Mouse (Mus musculus): ENCODE results near the gene Card11. TPM values are rescaled to one million over a fixed set of nuclear protein-coding genes. Genes with fewer than 3 reads are reported as not detected.

Card11 gene
- total RNA-seq, 1 experiment from 2014 or later, result 3.9 TPM

- no peak for ATAC-seq (replicated peaks in 1 of 2; ENCODE audit: insufficient read depth in 1 of 2, low FRiP score in 2 of 2, low TSS enrichment in 1 of 2, low read depth in 1 of 2, poor library complexity in 2 of 2, severe bottlenecking in 2 of 2)
Measured at GRCm38 (mm10) chr5:140829081-140829910, 171.1 kb downstream of the Card11 start.

- no peak for ATAC-seq (replicated peaks in 1 of 2; ENCODE audit: insufficient read depth in 1 of 2, low FRiP score in 2 of 2, low TSS enrichment in 1 of 2, low read depth in 1 of 2, poor library complexity in 2 of 2, severe bottlenecking in 2 of 2)
Measured at GRCm38 (mm10) chr5:140828363-140828762, 172.0 kb downstream of the Card11 start.

GRCm38 (mm10) chr5:140827896-140828295 lies 172.5 kb downstream of the Card11 start:
- no peak for ATAC-seq (replicated peaks in 1 of 2; ENCODE audit: insufficient read depth in 1 of 2, low FRiP score in 2 of 2, low TSS enrichment in 1 of 2, low read depth in 1 of 2, poor library complexity in 2 of 2, severe bottlenecking in 2 of 2)

- no peak for ATAC-seq (replicated peaks in 1 of 2; ENCODE audit: insufficient read depth in 1 of 2, low FRiP score in 2 of 2, low TSS enrichment in 1 of 2, low read depth in 1 of 2, poor library complexity in 2 of 2, severe bottlenecking in 2 of 2)
Measured at GRCm38 (mm10) chr5:140827413-140827812, 173.0 kb downstream of the Card11 start.

- no peak for ATAC-seq (replicated peaks in 1 of 2; ENCODE audit: insufficient read depth in 1 of 2, low FRiP score in 2 of 2, low TSS enrichment in 1 of 2, low read depth in 1 of 2, poor library complexity in 2 of 2, severe bottlenecking in 2 of 2)
Measured at GRCm38 (mm10) chr5:140826796-140827195, 173.6 kb downstream of the Card11 start.

- ATAC-seq (replicated peaks in 1 of 2; ENCODE audit: insufficient read depth in 1 of 2, low FRiP score in 2 of 2, low TSS enrichment in 1 of 2, low read depth in 1 of 2, poor library complexity in 2 of 2, severe bottlenecking in 2 of 2), result no peak
Measured at GRCm38 (mm10) chr5:140826118-140826517, 174.3 kb downstream of the Card11 start.

GRCm38 (mm10) chr5:140824126-140824525 lies 176.3 kb downstream of the Card11 start:
- ATAC-seq (replicated peaks in 1 of 2; ENCODE audit: insufficient read depth in 1 of 2, low FRiP score in 2 of 2, low TSS enrichment in 1 of 2, low read depth in 1 of 2, poor library complexity in 2 of 2, severe bottlenecking in 2 of 2), result no peak

GRCm38 (mm10) chr5:140823386-140823785 lies 177.0 kb downstream of the Card11 start:
- ATAC-seq (replicated peaks in 1 of 2; ENCODE audit: insufficient read depth in 1 of 2, low FRiP score in 2 of 2, low TSS enrichment in 1 of 2, low read depth in 1 of 2, poor library complexity in 2 of 2, severe bottlenecking in 2 of 2), result no peak

Other genes with a start within 250 kb of the Card11 start
- gene Gna12, start 170.2 kb downstream of the Card11 start, total RNA-seq (2017), result 21.1 and 21.7 TPM in 2 replicates
- 0.63 and 1.1 TPM in 2 replicates for gene Sdk1, start 240.9 kb upstream of the Card11 start, total RNA-seq (2017)

Measured in hematopoietic stem cell, adult 5-6 weeks (primary cell).